11 mouse cellular contexts compared by ENCODE assay signal in genomic region chr6:136857873-136858260, GRCm38 (mm10). TPM values are rescaled to one million over a fixed set of nuclear protein-coding genes. Genes with fewer than 3 reads are reported as not detected.
A peak's percentile ranks its signal among the peaks of the same experiment; 100 is the strongest.
DNase-seq lines count a peak whose midpoint lies in the region; ATAC-seq lines count a peak whose summit lies in the region.
"Had no signal": no experiment of that assay in that cellular context is flagged by ENCODE, and none has a peak within 500 bp of the region (broad histone marks: within the 10 kb centered on the region; RNA-seq: fewer than 3 reads in every experiment).

No protein-coding gene starts in this region.

- no peak overlapping the region for H3K4me2 ChIP-seq in forebrain, embryonic 11.5 days (ENCODE audit: low read depth, low read length, severe bottlenecking)
- peak overlapping the region; percentile 41 for H3K4me2 ChIP-seq in kidney, embryonic 16.5 days (replicated peaks; ENCODE audit: low read depth, low read length)

- no peaks in the 10 kb centered on the region for H3K9me3 ChIP-seq in forebrain, embryonic 10.5 days
- no peaks in the 10 kb centered on the region for H3K9me3 ChIP-seq in forebrain, embryonic 11.5 days (ENCODE audit: control insufficient read depth, low read length)
- no peaks in the 10 kb centered on the region for H3K9me3 ChIP-seq in kidney, embryonic 16.5 days (ENCODE audit: low read length)

- H3K27me3 ChIP-seq in forebrain, embryonic 10.5 days (ENCODE audit: poor library complexity, severe bottlenecking) = no peaks in the 10 kb centered on the region
- H3K27me3 ChIP-seq in forebrain, embryonic 11.5 days (ENCODE audit: control insufficient read depth, insufficient read depth, low read length) = no peaks in the 10 kb centered on the region
- no peaks in the 10 kb centered on the region for H3K27me3 ChIP-seq in kidney, embryonic 16.5 days (ENCODE audit: insufficient read depth, low read length)

- no peak overlapping the region for H3K4me3 ChIP-seq in forebrain, embryonic 10.5 days
- no peak overlapping the region for H3K4me3 ChIP-seq in forebrain, embryonic 11.5 days (ENCODE audit: low read depth, low read length)
- H3K4me3 ChIP-seq in kidney, embryonic 16.5 days (ENCODE audit: low read length) = no peak overlapping the region
- H3K4me3 ChIP-seq: myocyte had no signal

- no peak overlapping the region for H3K9ac ChIP-seq in forebrain, embryonic 11.5 days (ENCODE audit: low read length)
- peak overlapping the region; percentile 50; the same call in 1 of the 2 replicates for H3K9ac ChIP-seq in kidney, embryonic 16.5 days (replicated peaks; ENCODE audit: low read length)

- peak overlapping the region; percentile 56 for H3K27ac ChIP-seq in forebrain, embryonic 10.5 days
- no peak overlapping the region for H3K27ac ChIP-seq in forebrain, embryonic 11.5 days (ENCODE audit: low read depth, low read length)
- H3K27ac ChIP-seq in kidney, embryonic 16.5 days (ENCODE audit: low read length) = peak overlapping the region; percentile 93

- peaks cover 4% of the 10 kb centered on the region for H3K4me1 ChIP-seq in forebrain, embryonic 10.5 days
- no peaks in the 10 kb centered on the region for H3K4me1 ChIP-seq in forebrain, embryonic 11.5 days (replicated peaks; ENCODE audit: control insufficient read depth, insufficient read depth, low read length)
- peaks cover 29% of the 10 kb centered on the region for H3K4me1 ChIP-seq in kidney, embryonic 16.5 days (ENCODE audit: insufficient read depth, low read length)

- no peak for ATAC-seq in forebrain, embryonic 11.5 days (replicated peaks; ENCODE audit: low FRiP score)
- ATAC-seq in kidney, embryonic 16.5 days (ENCODE audit: low FRiP score, low TSS enrichment) = 0 out of 2 replicates have a peak, but pooled peaks have one; percentile 43

- WGBS in forebrain, embryonic 10.5 days = 65% methylated on average over 11 of the region's 11 CpGs
- 74% methylated on average over 11 of the region's 11 CpGs for WGBS in forebrain, embryonic 11.5 days
- 29% methylated on average over 11 of the region's 11 CpGs for WGBS in kidney, embryonic 16.5 days

- H3K36me3 ChIP-seq in forebrain, embryonic 10.5 days (replicated peaks) = no peaks in the 10 kb centered on the region
- no peaks in the 10 kb centered on the region for H3K36me3 ChIP-seq in forebrain, embryonic 11.5 days (ENCODE audit: control insufficient read depth, insufficient read depth, low read length)
- H3K36me3 ChIP-seq in kidney, embryonic 16.5 days (ENCODE audit: insufficient read depth, low read length) = no peaks in the 10 kb centered on the region

- no peak for DNase-seq in forebrain, embryonic 10.5 days (ENCODE audit: extremely low spot score, low spot score)
- no peak for DNase-seq in forebrain, embryonic 11.5 days (ENCODE audit: low spot score)
- peak; percentile 98 for DNase-seq in heart, adult 11 months
- peak; percentile 56 for DNase-seq in lung, postnatal 14 days
- DNase-seq in left cerebral cortex, adult 18-20 months (ENCODE audit: low spot score in 2 of 2) = no peak
- no peak for DNase-seq in cerebellum, adult 8-10 months
- no peak for DNase-seq in layer of hippocampus, postnatal 36 days

RNA-seq across cellular contexts. Expression of gene Art4, which starts 0.3 kb away (rescaled TPM):
- 1.4 and 1.5 TPM in 2 replicates for polyA plus RNA-seq in forebrain, embryonic 10.5 days (2016; fragmentation: Nextera tagmentation; extraction: Ambion mirVana)
- polyA plus RNA-seq in forebrain, embryonic 11.5 days (2014; fragmentation: Nextera tagmentation; extraction: Ambion mirVana) = 0.61 and 0.99 TPM in 2 replicates
- polyA plus RNA-seq in kidney, embryonic 16.5 days (2015; fragmentation: Nextera tagmentation; extraction: Ambion mirVana) = 5.6 and 6.4 TPM in 2 replicates
- not detected for total RNA-seq in left cerebral cortex, adult 18-20 months (2021)
- total RNA-seq in layer of hippocampus, postnatal 36 days (2021) = not detected
- polyA plus RNA-seq: C2C12, myocyte had no signal

RNA-seq across cellular contexts. Expression of gene Mgp, which starts 17.8 kb away (rescaled TPM):
- 0.50 and 0.91 TPM in 2 replicates for polyA plus RNA-seq in forebrain, embryonic 10.5 days (2016; fragmentation: Nextera tagmentation; extraction: Ambion mirVana)
- polyA plus RNA-seq in forebrain, embryonic 11.5 days (2014; fragmentation: Nextera tagmentation; extraction: Ambion mirVana) = 1.9 and 2.2 TPM in 2 replicates
- 226 and 274 TPM in 2 replicates for polyA plus RNA-seq in kidney, embryonic 16.5 days (2015; fragmentation: Nextera tagmentation; extraction: Ambion mirVana)
- total RNA-seq in left cerebral cortex, adult 18-20 months (2021) = 10 to 100 TPM; 43.3 to 51.2 TPM
- total RNA-seq in layer of hippocampus, postnatal 36 days (2021) = 10 to 100 TPM; 16.1 to 37.1 TPM

RNA-seq across cellular contexts. Expression of gene Smco3, which starts 22.6 kb away (rescaled TPM):
- polyA plus RNA-seq in forebrain, embryonic 10.5 days (2016; fragmentation: Nextera tagmentation; extraction: Ambion mirVana) = not detected in 2 replicates
- polyA plus RNA-seq in forebrain, embryonic 11.5 days (2014; fragmentation: Nextera tagmentation; extraction: Ambion mirVana) = 0.44 TPM in 1 of 2 replicates, not detected in the other
- 2.4 and 2.5 TPM in 2 replicates for polyA plus RNA-seq in kidney, embryonic 16.5 days (2015; fragmentation: Nextera tagmentation; extraction: Ambion mirVana)
- 1 to 10 TPM; 4.9 to 5.3 TPM for total RNA-seq in left cerebral cortex, adult 18-20 months (2021)
- 10 to 100 TPM in 1 of 2 experiments, 1 to 10 TPM in 1; 7.1 to 10.1 TPM for total RNA-seq in layer of hippocampus, postnatal 36 days (2021)
- total RNA-seq: heart, adult 18-20 months had no signal

RNA-seq across cellular contexts. Expression of gene Wbp11, which starts 29.8 kb away (rescaled TPM):
- 166 and 170 TPM in 2 replicates for polyA plus RNA-seq in forebrain, embryonic 10.5 days (2016; fragmentation: Nextera tagmentation; extraction: Ambion mirVana)
- 174 and 191 TPM in 2 replicates for polyA plus RNA-seq in forebrain, embryonic 11.5 days (2014; fragmentation: Nextera tagmentation; extraction: Ambion mirVana)
- 110 and 122 TPM in 2 replicates for polyA plus RNA-seq in kidney, embryonic 16.5 days (2015; fragmentation: Nextera tagmentation; extraction: Ambion mirVana)
- 100 to 1,000 TPM; 109 to 111 TPM for total RNA-seq in left cerebral cortex, adult 18-20 months (2021)
- 100 to 1,000 TPM; 119 to 130 TPM for total RNA-seq in layer of hippocampus, postnatal 36 days (2021)

RNA-seq across cellular contexts. Expression of gene BC049715, which starts 30.4 kb away (rescaled TPM):
- polyA plus RNA-seq in forebrain, embryonic 10.5 days (2016; fragmentation: Nextera tagmentation; extraction: Ambion mirVana) = 1.7 and 1.9 TPM in 2 replicates
- 1.6 and 2.0 TPM in 2 replicates for polyA plus RNA-seq in forebrain, embryonic 11.5 days (2014; fragmentation: Nextera tagmentation; extraction: Ambion mirVana)
- 1.6 and 1.9 TPM in 2 replicates for polyA plus RNA-seq in kidney, embryonic 16.5 days (2015; fragmentation: Nextera tagmentation; extraction: Ambion mirVana)
- total RNA-seq in left cerebral cortex, adult 18-20 months (2021) = 1 to 10 TPM; 2.3 to 2.8 TPM
- 1 to 10 TPM; 4.2 to 6.0 TPM for total RNA-seq in layer of hippocampus, postnatal 36 days (2021)

Comparison
In these comparisons a context has a peak if more than half of its experiments do, and no peak if none do; other contexts are left out.
1. DNase-seq: peak in heart, adult 11 months (single experiment) and lung, postnatal 14 days (single experiment); none in forebrain, embryonic 10.5 days (single experiment), forebrain, embryonic 11.5 days (single experiment), left cerebral cortex, adult 18-20 months (0 of 2), cerebellum, adult 8-10 months (single experiment) and layer of hippocampus, postnatal 36 days (0 of 2).
2. RNA of gene Mgp, which starts 17.8 kb away (polyA plus RNA-seq): 226 to 274 TPM in kidney, embryonic 16.5 days; 1.9 to 2.2 TPM in forebrain, embryonic 11.5 days and 0.50 to 0.91 TPM in forebrain, embryonic 10.5 days; every median in the first group is over 10 times any median in the second.